Comparison of ENCODE assay signal across 9 mouse cellular contexts in genomic region chr1:130877889-130878614, GRCm38 (mm10). TPM values are rescaled to one million over a fixed set of nuclear protein-coding genes. Genes with fewer than 3 reads are reported as not detected.
DNase-seq lines count a peak whose midpoint lies in the region; ATAC-seq and TF ChIP-seq lines count a peak whose summit lies in the region.
"Had no signal": no experiment of that assay in that cellular context is flagged by ENCODE, and none has a peak within 500 bp of the region (broad histone marks: within the 10 kb centered on the region; RNA-seq: fewer than 3 reads in every experiment).

No protein-coding gene starts in this region.

- ATAC-seq in hindbrain, embryonic 13.5 days (ENCODE audit: low FRiP score) = peak; percentile 85
- peak; percentile 84 for ATAC-seq in midbrain, postnatal 0 days (ENCODE audit: low FRiP score)

- no peaks in the 10 kb centered on the region; the same call in 1 of the 2 replicates for H3K27me3 ChIP-seq in cerebellum, adult 2 months (ENCODE audit: control insufficient read depth, insufficient read depth, low read length)
- H3K27me3 ChIP-seq in hindbrain, embryonic 13.5 days = peaks cover 29% of the 10 kb centered on the region
- peaks cover 7% of the 10 kb centered on the region; the same call in 1 of the 2 replicates for H3K27me3 ChIP-seq in liver, adult 2 months (ENCODE audit: control insufficient read depth, insufficient read depth, low read length)
- no peaks in the 10 kb centered on the region; the same call in 1 of the 2 replicates for H3K27me3 ChIP-seq in midbrain, postnatal 0 days (ENCODE audit: insufficient read depth, low read length)

- H3K27ac ChIP-seq in cerebellum, adult 2 months (ENCODE audit: insufficient read depth, low read length) = no peak overlapping the region
- no peak overlapping the region for H3K27ac ChIP-seq in hindbrain, embryonic 13.5 days
- H3K27ac ChIP-seq in liver, adult 2 months (replicated peaks; ENCODE audit: insufficient read depth, low read depth, low read length) = no peak overlapping the region
- H3K27ac ChIP-seq in midbrain, postnatal 0 days (ENCODE audit: low read depth, low read length) = no peak overlapping the region

- TF ChIP-seq CTCF in cerebellum, adult 2 months (IDR thresholded peaks at IDR 0.05; ENCODE audit: borderline replicate concordance, insufficient read depth, low read depth, low read length) = no peak
- TF ChIP-seq CTCF in liver, adult 2 months (IDR thresholded peaks at IDR 0.05; ENCODE audit: low read depth, low read length) = no peak
- no peak for TF ChIP-seq CTCF in midbrain, postnatal 0 days (IDR thresholded peaks at IDR 0.05)

- H3K4me1 ChIP-seq in cerebellum, adult 2 months (ENCODE audit: control insufficient read depth, insufficient read depth, low read length) = no peaks in the 10 kb centered on the region; the same call in none of the 2 replicates
- peaks cover 8% of the 10 kb centered on the region for H3K4me1 ChIP-seq in hindbrain, embryonic 13.5 days (replicated peaks)
- peaks cover 2% of the 10 kb centered on the region; the same call in 1 of the 2 replicates for H3K4me1 ChIP-seq in liver, adult 2 months (ENCODE audit: control insufficient read depth, insufficient read depth, low read length)
- no peaks in the 10 kb centered on the region for H3K4me1 ChIP-seq in midbrain, postnatal 0 days (ENCODE audit: insufficient read depth, low read length)

- H3K79me2 ChIP-seq in liver, adult 2 months (ENCODE audit: control insufficient read depth, insufficient read depth, low read length) = no peaks in the 10 kb centered on the region

- H3K4me3 ChIP-seq in cerebellum, adult 2 months (replicated peaks; ENCODE audit: insufficient read depth, low read depth, low read length) = peak overlapping the region; percentile 43
- peak overlapping the region; percentile 53 for H3K4me3 ChIP-seq in hindbrain, embryonic 13.5 days
- peak overlapping the region; percentile 46; the same call in 1 of the 2 replicates for H3K4me3 ChIP-seq in liver, adult 2 months (ENCODE audit: insufficient read depth, low read depth, low read length)
- peak overlapping the region; percentile 39 for H3K4me3 ChIP-seq in midbrain, postnatal 0 days (ENCODE audit: low read depth, low read length)

- WGBS in cerebellum, adult 2 months = 3% methylated on average over 43 of the region's 43 CpGs
- 4% methylated on average over 43 of the region's 43 CpGs for whole genome bisulfite sequencing in hindbrain, embryonic 13.5 days
- 3% methylated on average over 43 of the region's 43 CpGs for WGBS in liver, adult 2 months
- WGBS in midbrain, postnatal 0 days = 3% methylated on average over 43 of the region's 43 CpGs

- H3K36me3 ChIP-seq in hindbrain, embryonic 13.5 days = no peaks in the 10 kb centered on the region
- no peaks in the 10 kb centered on the region for H3K36me3 ChIP-seq in liver, adult 2 months (ENCODE audit: control insufficient read depth, insufficient read depth, low read length)
- no peaks in the 10 kb centered on the region for H3K36me3 ChIP-seq in midbrain, postnatal 0 days (ENCODE audit: insufficient read depth, low read length)

- peak overlapping the region; percentile 86 for H3K4me2 ChIP-seq in hindbrain, embryonic 13.5 days
- H3K4me2 ChIP-seq in midbrain, postnatal 0 days (ENCODE audit: low read depth, low read length, poor library complexity, severe bottlenecking) = peak overlapping the region; percentile 84

- no peaks in the 10 kb centered on the region for H3K9me3 ChIP-seq in hindbrain, embryonic 13.5 days
- H3K9me3 ChIP-seq in midbrain, postnatal 0 days (ENCODE audit: low read length) = no peaks in the 10 kb centered on the region

- peak overlapping the region; percentile 72 for H3K9ac ChIP-seq in hindbrain, embryonic 13.5 days
- 0 out of 2 replicates have a peak overlapping the region, but pooled peaks have one; percentile 21 for H3K9ac ChIP-seq in liver, adult 2 months (ENCODE audit: low read depth, low read length)
- H3K9ac ChIP-seq in midbrain, postnatal 0 days (replicated peaks; ENCODE audit: low read length, poor library complexity, severe bottlenecking) = peak overlapping the region; percentile 58

- TF ChIP-seq POLR2A in cerebellum, adult 2 months (IDR thresholded peaks at IDR 0.05; ENCODE audit: borderline replicate concordance, insufficient read depth, low read length) = no peak
- no peak for TF ChIP-seq POLR2A in liver, adult 2 months (IDR thresholded peaks at IDR 0.05; ENCODE audit: extremely low read depth, insufficient read depth, low read length)

- peak; percentile 13 to 32 for DNase-seq in cerebellum, adult 2 months
- no peak for DNase-seq in cerebellum, adult 11 months
- DNase-seq in B cell, adult 2 months = peak; percentile 51 to 55
- DNase-seq in embryo, embryonic 10.5 days (ENCODE audit: low spot score) = peak; percentile 54
- no peak for DNase-seq in liver, adult 2 months (ENCODE audit: extremely low read depth, low read depth, low spot score)
- DNase-seq in midbrain, postnatal 0 days (ENCODE audit: low spot score) = peak; percentile 30
- peak; percentile 39 for DNase-seq in thymus, postnatal 25 days

RNA-seq across cellular contexts. Expression of gene Il24, which starts 9.2 kb away (rescaled TPM):
- not detected in 2 replicates for polyA plus RNA-seq in cerebellum, adult 2 months (2012; rRNA removed)
- not detected in 2 replicates for polyA plus RNA-seq in hindbrain, embryonic 13.5 days (2015; fragmentation: Nextera tagmentation; extraction: Ambion mirVana)
- not detected in 2 replicates for total RNA-seq in liver, adult 2 months (2014; rRNA removed)
- polyA plus RNA-seq in liver, adult 2 months (2012; rRNA removed) = not detected in 2 replicates
- not detected in 2 replicates for total RNA-seq in midbrain, postnatal 0 days (2014; rRNA removed)
- not detected in 2 replicates for polyA plus RNA-seq in midbrain, postnatal 0 days (2015; fragmentation: Nextera tagmentation; extraction: Ambion mirVana)
- total RNA-seq: gastrocnemius, postnatal 4 days had no signal

RNA-seq across cellular contexts. Expression of gene Fcmr, which starts 12.6 kb away (rescaled TPM):
- 0.82 and 1.1 TPM in 2 replicates for polyA plus RNA-seq in cerebellum, adult 2 months (2012; rRNA removed)
- polyA plus RNA-seq in hindbrain, embryonic 13.5 days (2015; fragmentation: Nextera tagmentation; extraction: Ambion mirVana) = 0.51 TPM in 1 of 2 replicates, not detected in the other
- total RNA-seq in liver, adult 2 months (2014; rRNA removed) = 0.09 and 0.54 TPM in 2 replicates
- polyA plus RNA-seq in liver, adult 2 months (2012; rRNA removed) = 0.81 and 2.6 TPM in 2 replicates
- 0.16 TPM in 1 of 2 replicates, not detected in the other for total RNA-seq in midbrain, postnatal 0 days (2014; rRNA removed)
- 1.7 and 2.3 TPM in 2 replicates for polyA plus RNA-seq in midbrain, postnatal 0 days (2015; fragmentation: Nextera tagmentation; extraction: Ambion mirVana)

RNA-seq across cellular contexts. Expression of gene Il20, which starts 33.2 kb away (rescaled TPM):
- not detected in 2 replicates for polyA plus RNA-seq in cerebellum, adult 2 months (2012; rRNA removed)
- polyA plus RNA-seq in hindbrain, embryonic 13.5 days (2015; fragmentation: Nextera tagmentation; extraction: Ambion mirVana) = not detected in 2 replicates
- not detected in 2 replicates for total RNA-seq in liver, adult 2 months (2014; rRNA removed)
- polyA plus RNA-seq in liver, adult 2 months (2012; rRNA removed) = not detected in 2 replicates
- not detected in 2 replicates for total RNA-seq in midbrain, postnatal 0 days (2014; rRNA removed)
- polyA plus RNA-seq in midbrain, postnatal 0 days (2015; fragmentation: Nextera tagmentation; extraction: Ambion mirVana) = not detected in 2 replicates
- total RNA-seq: gastrocnemius, postnatal 4 days had no signal

RNA-seq across cellular contexts. Expression of gene Pigr, which starts 51.6 kb away (rescaled TPM):
- 0.05 and 0.16 TPM in 2 replicates for polyA plus RNA-seq in cerebellum, adult 2 months (2012; rRNA removed)
- not detected in 2 replicates for polyA plus RNA-seq in hindbrain, embryonic 13.5 days (2015; fragmentation: Nextera tagmentation; extraction: Ambion mirVana)
- total RNA-seq in liver, adult 2 months (2014; rRNA removed) = 482 and 517 TPM in 2 replicates
- 579 and 633 TPM in 2 replicates for polyA plus RNA-seq in liver, adult 2 months (2012; rRNA removed)
- total RNA-seq in midbrain, postnatal 0 days (2014; rRNA removed) = not detected in 2 replicates
- not detected in 2 replicates for polyA plus RNA-seq in midbrain, postnatal 0 days (2015; fragmentation: Nextera tagmentation; extraction: Ambion mirVana)

Comparison
In these comparisons a context has a peak if more than half of its experiments do, and no peak if none do; other contexts are left out.
1. DNase-seq: peak in cerebellum, adult 2 months (2 of 2), B cell, adult 2 months (2 of 2), embryo, embryonic 10.5 days (single experiment), midbrain, postnatal 0 days (single experiment) and thymus, postnatal 25 days (single experiment); none in cerebellum, adult 11 months (single experiment) and liver, adult 2 months (single experiment).
2. H3K9ac ChIP-seq: peak in every context shown above with its lines; median percentile 72 in hindbrain, embryonic 13.5 days; 58 in midbrain, postnatal 0 days; 21 in liver, adult 2 months.
3. Peak in every context shown above with its lines, with median percentiles within 50 percentile points of each other: H3K4me3 ChIP-seq.